In genomic region chr10:112636574-112636973, GRCm38 (mm10) we compare ENCODE assay signal across 10 mouse cellular contexts.
"Had no signal": no experiment of that assay in that cellular context is flagged by ENCODE, and none has a peak within 500 bp of the region (broad histone marks: within the 10 kb centered on the region; RNA-seq: fewer than 3 reads in every experiment).

No protein-coding gene starts in this region.

- DNase-seq: retina, postnatal 1 day; right cerebral cortex, postnatal 14 days; right cerebral cortex, postnatal 4 days; spleen, adult 18-20 months; thymus, adult 18-20 months; thymus, adult 2 months; thymus, postnatal 14 days; thymus, postnatal 25 days; thymus, postnatal 36 days; thymus, postnatal 4 days had no signal
